Mouse (Mus musculus): ENCODE data around the gene Ddx54. TPM values are rescaled to one million over a fixed set of nuclear protein-coding genes. Genes with fewer than 3 reads are reported as not detected.
A peak's percentile ranks its signal among the peaks of the same experiment; 100 is the strongest.

The Ddx54 gene
- polyA plus RNA-seq, 2 experiments: 34.1 to 36.1 TPM

DNA sequence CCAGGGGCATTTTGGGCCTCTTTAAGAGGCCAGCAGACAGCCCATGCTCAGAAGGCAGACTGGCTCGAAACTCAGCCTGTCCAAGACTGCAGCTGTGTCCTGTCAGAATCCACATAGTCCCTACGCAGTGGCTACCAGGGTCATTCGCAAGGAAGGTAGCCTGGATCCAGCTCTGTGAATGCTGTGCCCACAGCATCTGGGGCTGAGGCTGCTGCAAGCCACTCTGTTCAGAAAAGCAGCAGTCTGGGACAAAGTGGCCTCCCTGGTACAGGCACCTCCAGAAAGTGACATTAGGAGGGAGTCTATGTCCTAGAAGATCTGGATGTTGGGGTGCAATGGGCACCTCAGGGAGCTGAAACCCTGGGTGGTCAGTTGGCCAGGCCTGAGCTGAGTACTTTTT is 42.7 kb upstream of the Ddx54 start:
- Histone ChIP-seq H3K9me3 (ENCODE audit: control insufficient read depth, low read length) (no peaks in the 10 kb centered on the region), H3K27me3 (ENCODE audit: control insufficient read depth, insufficient read depth, low read length) (no peaks in the 10 kb centered on the region), H3K4me1 (ENCODE audit: control insufficient read depth, insufficient read depth, low read length) (peaks cover 75% of the 10 kb centered on the region), H3K27ac (replicated peaks; ENCODE audit: low read depth, low read length) (no peak overlapping the region), H3K4me2 (replicated peaks; ENCODE audit: low read depth, low read length, severe bottlenecking) (no peak overlapping the region), H3K9ac (ENCODE audit: low read depth, low read length, severe bottlenecking) (no peak overlapping the region), H3K4me3 (replicated peaks; ENCODE audit: low read length) (no peak overlapping the region), H3K36me3 (ENCODE audit: control insufficient read depth, insufficient read depth, low read length) (no peaks in the 10 kb centered on the region)
- DNase-seq (ENCODE audit: low spot score): no peak
- TF ChIP-seq POLR2A (IDR thresholded peaks at IDR 0.05; ENCODE audit: borderline replicate concordance, extremely low read depth, insufficient read depth, insufficient read length): no peak
- no peak for ATAC-seq (ENCODE audit: low FRiP score, low read depth)
- 78% methylated on average over 3 of the region's 3 CpGs for WGBS

DNA sequence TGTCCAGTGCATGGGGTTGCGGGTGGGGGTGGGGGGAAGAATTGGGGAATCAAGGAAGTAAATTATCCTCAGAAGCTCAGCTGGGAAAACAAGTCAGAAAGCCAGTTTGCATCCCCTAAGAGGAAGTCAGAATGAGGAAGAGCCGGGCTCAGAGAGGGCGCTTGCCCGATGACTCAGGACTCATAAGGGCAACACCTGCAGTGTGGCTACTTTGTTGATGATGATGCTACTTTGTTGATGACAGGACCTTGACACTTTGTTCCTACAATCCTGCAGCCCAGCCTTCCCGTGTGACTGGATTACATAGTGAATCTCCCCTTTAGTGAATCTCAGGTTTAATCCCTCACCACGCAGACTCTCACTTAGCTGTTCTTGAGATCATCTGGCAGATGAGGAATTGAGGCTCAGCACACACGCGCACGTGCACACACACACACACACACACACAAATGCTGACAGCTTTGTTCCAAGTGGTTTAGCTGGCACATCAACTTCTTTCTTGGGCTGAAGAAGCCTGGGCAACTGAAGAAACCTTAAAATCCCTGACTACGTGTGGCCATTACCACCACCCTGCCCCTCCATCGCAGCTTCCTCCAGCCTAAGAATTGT is 42.1 kb upstream of the Ddx54 start:
- WGBS: 72% methylated on average over 11 of the region's 11 CpGs
- Histone ChIP-seq H3K4me1 (ENCODE audit: control insufficient read depth, insufficient read depth, low read length) (peaks cover 69% of the 10 kb centered on the region), H3K27me3 (ENCODE audit: control insufficient read depth, insufficient read depth, low read length) (no peaks in the 10 kb centered on the region), H3K4me3 (replicated peaks; ENCODE audit: low read length) (no peak overlapping the region), H3K9me3 (ENCODE audit: control insufficient read depth, low read length) (no peaks in the 10 kb centered on the region), H3K27ac (replicated peaks; ENCODE audit: low read depth, low read length) (peak overlapping the region; percentile 72), H3K4me2 (replicated peaks; ENCODE audit: low read depth, low read length, severe bottlenecking) (no peak overlapping the region; the same call in 1 of the 2 replicates), H3K9ac (ENCODE audit: low read depth, low read length, severe bottlenecking) (no peak overlapping the region), H3K36me3 (ENCODE audit: control insufficient read depth, insufficient read depth, low read length) (no peaks in the 10 kb centered on the region)
- ATAC-seq (ENCODE audit: low FRiP score, low read depth) (no peak), DNase-seq (ENCODE audit: low spot score) (no peak)
- TF ChIP-seq POLR2A (IDR thresholded peaks at IDR 0.05; ENCODE audit: borderline replicate concordance, extremely low read depth, insufficient read depth, insufficient read length): no peak

DNA sequence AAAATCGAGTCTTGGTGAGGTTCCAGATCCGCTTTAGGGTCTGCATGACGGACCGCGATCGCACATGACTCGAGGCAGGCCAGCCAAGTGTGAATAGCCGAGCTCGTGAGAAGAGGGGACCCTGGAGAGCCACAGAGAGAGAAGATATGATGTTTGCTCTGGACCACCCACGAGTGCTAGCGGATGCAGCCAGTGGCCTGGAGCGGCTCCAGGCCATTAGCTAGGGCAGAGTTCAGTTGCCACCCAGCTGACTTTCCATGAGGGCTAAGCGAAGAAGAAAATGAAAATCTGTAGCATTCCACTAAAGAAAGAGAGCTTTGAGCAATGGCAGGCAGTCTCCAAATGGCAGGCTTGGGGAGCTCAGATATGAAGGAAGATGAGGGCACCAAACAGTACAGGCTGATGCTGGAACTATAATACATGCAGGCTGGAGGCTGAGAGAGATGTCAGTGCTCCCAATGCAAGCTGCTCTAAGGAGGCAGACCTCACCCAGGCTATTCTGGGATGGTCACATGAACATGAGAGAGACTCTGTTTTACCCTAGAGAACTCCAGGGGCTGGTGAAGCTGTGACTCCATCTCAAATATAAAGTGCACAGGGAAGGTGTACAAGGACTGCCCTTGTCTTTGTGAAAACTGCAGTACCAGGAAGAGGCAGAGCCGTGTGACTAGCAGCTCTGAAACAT is 41.3 kb upstream of the Ddx54 start:
- Histone ChIP-seq H3K4me1 (ENCODE audit: control insufficient read depth, insufficient read depth, low read length) (peaks cover 61% of the 10 kb centered on the region), H3K36me3 (ENCODE audit: control insufficient read depth, insufficient read depth, low read length) (no peaks in the 10 kb centered on the region), H3K27ac (replicated peaks; ENCODE audit: low read depth, low read length) (peak overlapping the region; percentile 72), H3K4me3 (replicated peaks; ENCODE audit: low read length) (no peak overlapping the region), H3K9ac (ENCODE audit: low read depth, low read length, severe bottlenecking) (no peak overlapping the region), H3K4me2 (replicated peaks; ENCODE audit: low read depth, low read length, severe bottlenecking) (peak overlapping the region; percentile 3; the same call in 1 of the 2 replicates), H3K9me3 (ENCODE audit: control insufficient read depth, low read length) (no peaks in the 10 kb centered on the region), H3K27me3 (ENCODE audit: control insufficient read depth, insufficient read depth, low read length) (no peaks in the 10 kb centered on the region)
- DNase-seq (ENCODE audit: low spot score) (peak; percentile 69), ATAC-seq (ENCODE audit: low FRiP score, low read depth) (peak; percentile 13; the same call in 1 of the 2 replicates)
- no peak for TF ChIP-seq POLR2A (IDR thresholded peaks at IDR 0.05; ENCODE audit: borderline replicate concordance, extremely low read depth, insufficient read depth, insufficient read length)
- 25% methylated on average over 14 of the region's 14 CpGs for WGBS

DNA sequence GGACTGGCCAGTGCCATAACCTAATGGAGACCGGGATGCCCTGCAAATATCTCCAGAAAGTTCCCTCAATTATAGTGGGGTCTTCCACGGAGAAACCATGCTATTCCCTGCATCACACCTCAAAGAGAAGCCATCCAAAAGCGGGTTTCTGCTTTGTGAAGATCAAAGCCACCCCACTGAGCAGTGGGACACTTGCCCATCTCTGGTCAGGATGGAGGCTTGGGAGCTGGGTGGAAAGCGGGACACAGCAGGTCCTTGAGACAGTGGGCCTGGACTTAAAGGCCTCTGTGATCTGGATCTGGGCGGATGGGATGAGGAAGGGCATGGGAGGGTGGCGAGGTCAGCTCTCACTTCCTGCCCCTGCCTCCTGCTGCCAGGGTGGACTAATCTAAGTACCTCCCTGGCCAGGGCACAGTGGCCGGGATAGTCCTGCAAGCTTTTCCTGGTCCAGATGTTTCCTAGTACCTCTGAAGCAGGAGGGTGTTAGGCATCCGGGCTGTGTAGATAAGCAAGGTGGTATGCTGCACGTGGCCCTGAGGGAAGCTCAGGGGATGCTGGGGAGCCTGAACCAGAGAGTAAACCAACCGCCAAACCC is 38.0 kb upstream of the Ddx54 start:
- no peak overlapping the region for H3K4me3 ChIP-seq (replicated peaks; ENCODE audit: low read length)
- H3K36me3 ChIP-seq (ENCODE audit: control insufficient read depth, insufficient read depth, low read length): no peaks in the 10 kb centered on the region
- no peak overlapping the region for H3K27ac ChIP-seq (replicated peaks; ENCODE audit: low read depth, low read length)
- no peak for DNase-seq (ENCODE audit: low spot score)
- 68% methylated on average over 10 of the region's 10 CpGs for WGBS
- no peaks in the 10 kb centered on the region for H3K27me3 ChIP-seq (ENCODE audit: control insufficient read depth, insufficient read depth, low read length)
- H3K9me3 ChIP-seq (ENCODE audit: control insufficient read depth, low read length): no peaks in the 10 kb centered on the region
- no peak overlapping the region for H3K9ac ChIP-seq (ENCODE audit: low read depth, low read length, severe bottlenecking)
- no peak for TF ChIP-seq POLR2A (IDR thresholded peaks at IDR 0.05; ENCODE audit: borderline replicate concordance, extremely low read depth, insufficient read depth, insufficient read length)
- ATAC-seq (ENCODE audit: low FRiP score, low read depth): no peak
- H3K4me1 ChIP-seq (ENCODE audit: control insufficient read depth, insufficient read depth, low read length): peaks cover 55% of the 10 kb centered on the region
- no peak overlapping the region for H3K4me2 ChIP-seq (replicated peaks; ENCODE audit: low read depth, low read length, severe bottlenecking)

DNA sequence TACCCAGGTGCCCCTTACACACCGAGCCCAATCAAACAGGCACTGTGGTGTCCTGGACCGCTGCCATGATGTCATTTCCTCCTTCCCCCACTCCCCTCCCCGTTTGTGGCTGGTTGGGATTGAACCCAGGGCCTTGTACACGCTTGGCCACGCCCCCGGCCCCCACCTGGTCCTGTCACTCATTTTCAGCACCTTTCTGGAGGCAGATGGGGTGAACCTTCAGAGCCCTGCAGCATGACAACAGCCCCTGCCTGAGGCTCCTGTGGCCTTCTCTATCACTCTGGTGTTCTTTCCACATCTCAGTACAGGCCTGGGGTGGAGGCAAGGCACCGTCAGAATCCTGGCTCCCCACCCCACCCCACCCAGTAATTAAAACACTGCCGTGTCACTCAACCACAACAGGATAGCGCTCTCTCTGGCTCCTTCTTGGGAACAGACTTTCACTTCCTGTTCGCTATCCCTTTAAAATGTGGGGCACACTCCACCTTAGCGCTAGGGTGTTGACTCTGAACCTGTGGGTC is 35.7 kb upstream of the Ddx54 start:
- DNase-seq (ENCODE audit: low spot score): no peak
- H3K27ac ChIP-seq (replicated peaks; ENCODE audit: low read depth, low read length): 0 out of 2 replicates have a peak overlapping the region, but pooled peaks have one; percentile 33
- TF ChIP-seq POLR2A (IDR thresholded peaks at IDR 0.05; ENCODE audit: borderline replicate concordance, extremely low read depth, insufficient read depth, insufficient read length): no peak
- 0 out of 2 replicates have a peak, but pooled peaks cover 3% of the 10 kb centered on the region for H3K36me3 ChIP-seq (ENCODE audit: control insufficient read depth, insufficient read depth, low read length)
- H3K4me3 ChIP-seq (replicated peaks; ENCODE audit: low read length): no peak overlapping the region
- H3K4me1 ChIP-seq (ENCODE audit: control insufficient read depth, insufficient read depth, low read length): peaks cover 44% of the 10 kb centered on the region
- H3K9me3 ChIP-seq (ENCODE audit: control insufficient read depth, low read length): no peaks in the 10 kb centered on the region
- no peak overlapping the region for H3K9ac ChIP-seq (ENCODE audit: low read depth, low read length, severe bottlenecking)
- no peak overlapping the region for H3K4me2 ChIP-seq (replicated peaks; ENCODE audit: low read depth, low read length, severe bottlenecking)
- H3K27me3 ChIP-seq (ENCODE audit: control insufficient read depth, insufficient read depth, low read length): no peaks in the 10 kb centered on the region
- 63% methylated on average over 11 of the region's 11 CpGs for WGBS
- no peak for ATAC-seq (ENCODE audit: low FRiP score, low read depth)
